Mouse (Mus musculus) midbrain, postnatal 0 days (tissue): ENCODE data around the gene Vmn1r208. TPM values are rescaled to one million over a fixed set of nuclear protein-coding genes. Genes with fewer than 3 reads are reported as not detected.

Source experiments
- polyA plus RNA-seq: library from polyadenylated mRNA; unstranded; fragments of >200 nt; fragmentation: Nextera tagmentation; extraction: Ambion mirVana; gene quantifications from 2 replicates; pipeline ENCODE4 v1.2.1, GENCODE M21; 2015
- total RNA-seq: library from RNA; depleted of rRNA; stranded (reverse); fragments of >200 nt; gene quantifications from 2 replicates; pipeline ENCODE4 v1.2.3, GENCODE M21; 2014; rRNA removed

Vmn1r208 gene
- total and polyA plus RNA-seq, 2 experiments from 2014 or later = not detected

Other genes with a start within 250 kb of the Vmn1r208 start
- gene Vmn1r204, start 224.2 kb downstream of the Vmn1r208 start, total RNA-seq = not detected in 2 replicates
- gene Vmn1r204, start 224.2 kb downstream of the Vmn1r208 start, polyA plus RNA-seq = not detected in 2 replicates
- not detected in 2 replicates for gene Vmn1r205, start 184.4 kb downstream of the Vmn1r208 start, total RNA-seq
- gene Vmn1r205, start 184.4 kb downstream of the Vmn1r208 start, polyA plus RNA-seq = not detected in 2 replicates
- not detected in 2 replicates for gene Vmn1r206, start 153.1 kb downstream of the Vmn1r208 start, total RNA-seq
- gene Vmn1r206, start 153.1 kb downstream of the Vmn1r208 start, polyA plus RNA-seq = not detected in 2 replicates
- gene Vmn1r207-ps, start 47.8 kb downstream of the Vmn1r208 start, total RNA-seq = not detected in 2 replicates
- gene Vmn1r207-ps, start 47.8 kb downstream of the Vmn1r208 start, polyA plus RNA-seq = not detected in 2 replicates
- gene Vmn1r209, start 32.3 kb upstream of the Vmn1r208 start, total RNA-seq = not detected in 2 replicates
- gene Vmn1r209, start 32.3 kb upstream of the Vmn1r208 start, polyA plus RNA-seq = not detected in 2 replicates
- not detected in 2 replicates for gene Vmn1r210, start 53.9 kb upstream of the Vmn1r208 start, total RNA-seq
- gene Vmn1r210, start 53.9 kb upstream of the Vmn1r208 start, polyA plus RNA-seq = not detected in 2 replicates
- gene Vmn1r211, start 80.2 kb upstream of the Vmn1r208 start, total RNA-seq = not detected in 2 replicates
- not detected in 2 replicates for gene Vmn1r211, start 80.2 kb upstream of the Vmn1r208 start, polyA plus RNA-seq
- not detected in 2 replicates for gene Vmn1r212, start 106.8 kb upstream of the Vmn1r208 start, total RNA-seq
- gene Vmn1r212, start 106.8 kb upstream of the Vmn1r208 start, polyA plus RNA-seq = not detected in 2 replicates
- gene Vmn1r213, start 230.3 kb upstream of the Vmn1r208 start, total RNA-seq = not detected in 2 replicates
- not detected in 2 replicates for gene Vmn1r213, start 230.3 kb upstream of the Vmn1r208 start, polyA plus RNA-seq